Mouse (Mus musculus) kidney, adult 2 months (tissue): ENCODE measurements around the gene Cenpp.

Experiments used
- CTCF ChIP-seq: fragments of 200-500 bp; conservative IDR thresholded peaks from 2 replicates; pipeline ENCODE4 v1.5.1; 2011; ENCODE audit warnings: low read depth, mild to moderate bottlenecking, control low read depth, low read length, moderate library complexity, mixed read lengths; ENCODE audit not compliant: insufficient read depth, insufficient read length
- POLR2A ChIP-seq: fragments of 200-500 bp; IDR thresholded peaks from one replicate; pipeline ENCODE4 v1.6.1; 2011; ENCODE audit warnings: low read depth, low read length, control low read depth

DNA sequence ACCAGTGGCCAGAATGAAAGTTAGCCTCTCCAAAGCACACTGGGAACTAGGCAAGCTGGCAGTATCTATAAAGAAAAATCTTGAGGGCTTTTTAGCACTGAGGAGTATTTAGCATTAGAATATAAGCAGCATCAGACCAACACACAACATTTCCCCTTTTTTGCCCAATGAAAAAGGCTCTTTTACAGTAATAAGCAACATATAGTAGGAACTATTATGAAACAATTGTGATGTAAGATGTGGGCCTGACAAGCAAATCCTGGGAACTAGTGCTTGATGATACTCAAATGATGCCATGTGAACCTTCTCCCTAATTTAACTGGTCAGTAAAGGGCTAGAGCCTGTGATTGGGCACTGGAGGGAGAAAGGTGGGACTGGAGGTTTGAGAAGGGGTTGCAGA is 24.4 kb downstream of the Cenpp start:
- TF ChIP-seq CTCF = no peak
- TF ChIP-seq POLR2A = no peak
